Mouse (Mus musculus) naive thymus-derived CD4-positive, alpha-beta T cell, adult 2 months (primary cell): ENCODE results near the gene Por.

ENCODE experiments used
- DNase-seq: peaks from one replicate; pipeline ENCODE4 v3.0.0-alpha.2; 2011; ENCODE audit warnings: low read depth

Por gene

DNA sequence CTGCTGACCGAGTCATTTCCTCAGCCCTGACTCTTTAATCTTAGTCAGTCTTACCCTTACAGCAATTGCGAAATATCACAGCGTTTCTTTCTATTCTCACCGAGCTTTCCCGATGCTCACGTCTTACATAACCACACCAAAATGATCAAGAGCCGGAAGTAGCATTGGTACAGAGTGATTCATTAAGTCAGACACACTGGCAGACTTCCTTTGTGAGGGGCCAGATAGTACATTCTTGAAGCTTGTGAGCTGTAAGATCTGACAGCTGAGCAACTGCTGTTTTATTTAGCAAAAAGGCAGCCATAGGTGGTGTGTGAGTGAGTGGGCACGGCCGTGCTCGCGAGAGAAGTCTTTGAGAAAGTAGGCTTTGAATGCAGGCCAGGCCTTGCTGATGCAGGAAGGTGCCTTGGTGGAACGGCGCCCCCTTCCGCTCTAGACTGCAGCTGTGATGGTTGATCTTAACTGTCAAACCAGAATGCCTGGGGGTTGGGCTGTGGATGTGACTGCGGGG lies 32.9 kb downstream of the Por start:
- DNase-seq: peak; percentile 95

GRCm38 (mm10) chr5:135703431-135703830 lies 33.6 kb downstream of the Por start:
- DNase-seq: no peak

DNA sequence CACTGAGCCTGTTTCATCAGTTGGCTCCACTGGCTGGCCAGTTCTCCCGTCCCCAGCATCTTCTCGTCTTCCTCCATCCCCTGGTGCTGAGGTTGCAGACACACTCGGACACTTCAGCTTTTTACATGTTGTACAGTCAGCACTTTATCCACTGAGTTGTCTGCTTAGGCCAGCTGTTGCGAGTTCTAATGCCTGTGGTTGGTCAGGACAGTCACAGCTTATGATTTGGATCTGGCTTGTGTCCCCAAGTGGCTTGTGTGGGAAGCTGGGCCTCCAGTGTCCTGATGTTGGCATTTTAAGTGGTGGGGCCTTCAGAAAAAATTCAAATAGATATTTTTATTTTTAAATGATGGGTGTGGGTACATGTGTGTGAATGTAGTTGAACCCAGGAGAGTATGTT lies 35.5 kb downstream of the Por start:
- DNase-seq: no peak

GRCm38 (mm10) chr5:135707039-135707438 lies 37.2 kb downstream of the Por start:
- DNase-seq: no peak

DNA sequence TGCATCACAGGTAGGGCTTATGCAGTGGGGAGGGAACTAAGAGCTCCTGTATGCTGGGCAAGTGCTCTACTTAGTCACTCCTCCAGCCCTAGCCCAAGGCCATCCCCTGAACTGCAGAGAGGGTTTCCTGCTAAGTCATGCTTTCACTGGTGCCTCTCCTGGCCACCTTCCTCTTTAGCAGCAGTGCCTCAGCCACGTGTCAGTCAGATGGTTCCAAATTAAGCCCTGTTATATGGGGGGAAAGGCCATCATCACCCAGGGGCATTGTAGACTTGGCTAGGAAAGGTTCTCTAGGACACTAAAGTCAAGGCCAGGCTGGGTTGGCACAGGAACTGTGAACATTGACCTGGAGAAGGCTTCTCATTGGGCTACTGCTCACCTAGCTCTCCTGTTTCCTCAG lies 38.0 kb downstream of the Por start:
- DNase-seq: no peak

DNA sequence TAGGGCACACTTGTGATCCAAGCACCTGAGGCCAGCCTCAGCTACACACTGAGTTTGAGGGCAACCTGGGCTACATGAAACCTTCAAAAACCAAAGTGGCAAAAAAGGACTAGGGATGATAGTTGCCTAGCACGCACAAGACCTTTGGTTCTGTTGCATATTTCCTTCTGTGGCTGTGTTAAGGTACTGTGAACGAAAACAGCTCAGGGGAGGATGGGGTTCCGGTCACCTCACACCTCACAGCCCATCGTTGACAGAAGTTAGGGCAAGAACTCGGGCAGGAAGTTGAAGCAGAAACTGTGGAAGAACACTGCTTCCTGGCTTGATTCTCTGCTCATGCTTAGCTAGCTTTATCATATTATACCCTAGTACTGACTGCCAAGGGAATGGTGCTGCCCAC lies 39.9 kb downstream of the Por start:
- DNase-seq: no peak

- DNase-seq: no peak
Observed at GRCm38 (mm10) chr5:135710599-135711214, 40.9 kb downstream of the Por start.

- DNase-seq: no peak
Observed at GRCm38 (mm10) chr5:135711582-135712355, 41.9 kb downstream of the Por start.

DNA sequence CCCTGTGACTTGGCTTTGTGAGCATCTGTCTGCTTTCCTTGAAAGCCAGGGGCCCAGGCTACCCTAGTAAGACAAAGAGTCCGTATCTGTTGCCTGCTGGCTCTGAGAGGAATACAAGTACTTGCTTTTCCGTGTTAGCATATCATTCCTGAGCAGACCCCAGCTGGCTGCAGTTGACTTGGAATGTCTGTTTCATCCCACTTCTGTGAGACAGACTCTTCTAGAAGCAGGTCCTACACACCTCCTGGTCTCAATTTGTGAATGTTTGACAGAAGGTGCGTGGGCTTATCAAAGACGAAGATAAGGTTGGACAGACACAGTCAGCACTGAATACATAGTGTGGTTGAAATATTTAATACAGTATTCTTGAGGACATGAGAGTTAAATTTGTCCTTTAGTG lies 43.0 kb downstream of the Por start:
- DNase-seq: no peak

DNA sequence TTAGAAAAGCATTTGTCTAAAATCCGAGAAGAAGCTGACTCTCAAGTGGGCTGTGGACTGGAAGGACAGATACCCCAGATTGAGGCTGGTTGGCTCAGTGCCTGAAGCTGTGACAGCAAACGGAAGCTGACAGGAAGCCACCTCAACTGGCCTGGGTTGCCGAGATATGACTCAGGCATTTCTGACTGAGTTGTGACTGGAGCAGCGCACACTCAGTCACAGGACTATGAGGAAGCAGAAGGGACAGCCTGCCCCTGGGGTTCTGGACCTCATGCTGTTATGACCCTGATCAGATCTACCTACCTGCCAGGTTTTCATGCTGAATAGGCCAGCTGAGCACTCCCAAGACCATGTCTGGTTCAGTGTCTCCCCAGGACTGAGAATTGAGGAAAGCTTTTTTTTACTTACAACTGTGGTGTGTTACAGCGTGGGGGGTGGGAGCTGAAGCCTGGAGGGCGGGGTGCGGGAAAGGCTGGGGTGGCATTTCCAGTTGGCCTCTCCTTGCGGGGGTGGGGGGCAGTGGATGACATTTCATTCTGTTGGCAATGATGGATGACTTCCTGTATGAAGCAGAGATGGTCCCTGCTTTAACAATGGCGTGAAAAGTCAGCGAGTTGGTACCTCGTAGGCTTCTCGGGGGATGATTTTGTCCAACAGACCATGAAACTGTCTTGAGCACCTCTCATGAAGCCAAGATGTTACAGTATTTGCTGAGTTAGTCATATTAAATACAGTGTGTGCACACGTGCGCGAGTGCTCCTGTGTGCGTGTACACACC lies 43.8 kb downstream of the Por start:
- DNase-seq: peak; percentile 51

DNA sequence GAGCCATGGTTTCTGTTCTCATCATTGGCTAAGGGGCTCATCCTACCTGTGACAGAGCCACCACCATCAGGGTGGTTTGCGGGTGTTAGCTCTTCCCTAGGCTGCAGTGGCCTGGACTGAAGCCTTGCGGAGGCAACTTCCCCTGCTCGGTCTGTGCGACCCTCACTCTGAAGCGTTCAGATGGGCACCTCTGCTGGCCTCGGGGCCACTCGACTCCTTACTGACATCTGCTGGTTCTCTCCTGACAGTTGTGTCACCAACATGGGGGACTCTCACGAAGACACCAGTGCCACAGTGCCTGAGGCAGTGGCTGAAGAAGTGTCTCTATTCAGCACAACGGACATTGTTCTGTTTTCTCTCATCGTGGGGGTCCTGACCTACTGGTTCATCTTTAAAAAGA lies 45.8 kb downstream of the Por start:
- DNase-seq: no peak

DNA sequence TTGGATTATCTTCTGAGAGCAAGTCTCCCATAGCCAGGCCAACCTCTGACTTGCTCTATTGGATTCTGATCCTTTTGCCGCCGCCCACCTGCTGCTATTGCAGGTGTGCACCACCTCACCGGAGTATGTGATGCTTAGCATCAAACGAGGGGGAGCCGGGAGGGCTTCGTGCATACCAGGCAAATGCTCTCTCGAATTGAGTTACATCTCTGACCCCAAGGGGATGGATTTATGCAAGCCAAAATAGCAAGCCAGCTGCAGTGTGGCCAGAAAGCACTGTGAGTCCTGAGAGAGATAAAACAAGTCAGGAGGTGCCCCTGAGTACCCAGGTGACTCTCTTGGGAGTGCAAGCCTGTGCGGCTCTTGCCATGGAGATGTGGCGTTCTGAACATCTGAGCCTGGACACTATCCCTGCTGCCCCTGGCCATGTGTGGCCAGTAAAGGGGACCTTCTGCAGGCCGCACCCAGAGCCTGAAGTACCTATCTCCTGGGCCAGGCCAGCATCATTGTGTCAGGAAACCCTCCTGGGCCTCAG lies 49.8 kb downstream of the Por start:
- no peak for DNase-seq

DNA sequence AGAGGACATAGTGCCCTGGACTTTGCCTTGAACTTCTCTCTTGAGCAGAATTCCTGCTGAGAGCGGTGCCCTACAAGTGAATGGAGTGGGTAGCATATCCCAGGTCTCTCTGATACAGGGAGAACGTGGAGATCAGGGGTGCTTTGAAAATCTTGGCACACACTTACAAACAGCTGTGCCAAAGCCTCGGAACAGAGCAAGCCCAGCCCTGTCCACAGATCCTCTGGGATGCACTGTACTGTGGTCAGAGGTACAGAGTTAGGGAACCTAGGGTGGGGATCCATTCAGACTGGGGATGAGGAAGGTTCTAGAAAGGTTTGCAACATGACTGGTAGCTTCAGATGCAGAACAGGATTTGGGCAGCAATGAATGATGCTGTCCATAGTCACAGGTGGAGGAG lies 50.3 kb downstream of the Por start:
- DNase-seq: no peak

DNA sequence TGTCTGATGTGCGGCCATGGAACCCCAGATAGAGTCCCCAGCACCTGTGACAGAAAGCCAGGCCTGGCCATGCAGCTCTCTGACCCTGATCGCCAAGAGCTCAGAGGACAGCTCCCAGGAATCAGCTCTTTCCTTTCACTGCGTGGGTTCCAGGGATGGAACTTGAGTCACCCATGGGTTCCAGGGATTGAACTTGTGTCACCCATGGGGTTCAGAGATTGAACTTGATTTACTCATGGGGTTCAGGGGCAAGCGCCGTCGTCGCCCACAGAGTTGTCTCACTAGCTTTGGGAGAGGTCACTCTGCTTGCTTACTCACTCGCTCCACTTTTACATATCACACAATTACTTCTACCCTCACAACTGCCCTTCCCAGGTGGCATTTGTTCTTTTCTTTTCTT lies 51.2 kb downstream of the Por start:
- DNase-seq: no peak

- no peak for DNase-seq
Observed at GRCm38 (mm10) chr5:135722121-135722520, 52.3 kb downstream of the Por start.

DNA sequence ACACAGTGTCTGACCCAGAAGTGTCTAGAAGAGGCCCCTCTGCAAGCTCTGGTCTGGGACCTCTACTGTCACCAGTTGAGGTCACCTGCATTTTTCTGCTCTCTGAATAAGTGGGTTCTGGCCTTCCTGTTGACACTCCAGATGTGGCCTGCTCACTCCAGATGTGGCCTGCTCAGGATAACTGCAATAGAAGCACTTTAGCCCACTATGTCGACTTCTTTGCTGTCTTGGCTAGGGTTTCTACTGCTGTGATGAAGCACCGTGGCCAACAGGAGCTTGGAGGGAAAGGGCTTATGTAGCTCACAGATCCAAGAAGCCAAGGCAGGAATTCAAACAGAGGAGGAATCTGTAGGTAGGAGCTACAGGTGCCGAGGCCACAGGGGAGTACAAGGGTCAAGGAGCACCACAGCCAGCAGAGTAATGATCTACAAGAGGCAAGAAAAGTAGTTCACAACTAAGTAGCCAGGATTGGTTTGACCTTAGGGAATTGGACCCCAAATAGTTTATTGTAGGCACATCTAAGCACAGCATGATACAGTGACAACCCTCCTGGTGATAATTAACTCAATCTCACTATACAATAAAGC lies 53.4 kb downstream of the Por start:
- no peak for DNase-seq

- DNase-seq: no peak
Observed at GRCm38 (mm10) chr5:135724536-135725322, 54.9 kb downstream of the Por start.

DNA sequence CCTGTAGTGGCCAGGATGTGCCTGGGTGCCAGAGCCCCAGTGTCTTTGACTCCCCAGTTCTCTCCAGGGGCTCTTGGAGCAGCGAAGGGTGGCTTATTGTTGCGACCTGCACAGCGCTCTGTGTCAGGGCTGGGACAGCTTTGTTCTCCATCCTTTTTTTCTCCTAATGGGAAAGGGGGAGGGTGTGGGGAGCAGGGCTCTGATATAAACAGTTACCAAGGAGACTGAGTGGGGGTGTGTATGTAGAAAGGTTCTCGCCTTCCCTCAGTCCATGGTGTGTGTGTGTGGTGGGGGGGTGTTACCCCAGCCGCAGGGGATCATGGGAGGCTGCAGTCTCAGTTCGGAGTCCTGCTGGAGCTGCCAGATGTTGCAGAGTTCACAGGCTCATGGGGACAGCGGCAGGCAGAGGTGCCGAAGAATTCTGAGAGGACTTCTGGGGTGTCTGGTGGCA lies 55.6 kb downstream of the Por start:
- no peak for DNase-seq

GRCm38 (mm10) chr5:135725991-135726390 lies 56.2 kb downstream of the Por start:
- DNase-seq: no peak

- DNase-seq: no peak
Observed at GRCm38 (mm10) chr5:135726641-135727346, 57.0 kb downstream of the Por start.

DNA sequence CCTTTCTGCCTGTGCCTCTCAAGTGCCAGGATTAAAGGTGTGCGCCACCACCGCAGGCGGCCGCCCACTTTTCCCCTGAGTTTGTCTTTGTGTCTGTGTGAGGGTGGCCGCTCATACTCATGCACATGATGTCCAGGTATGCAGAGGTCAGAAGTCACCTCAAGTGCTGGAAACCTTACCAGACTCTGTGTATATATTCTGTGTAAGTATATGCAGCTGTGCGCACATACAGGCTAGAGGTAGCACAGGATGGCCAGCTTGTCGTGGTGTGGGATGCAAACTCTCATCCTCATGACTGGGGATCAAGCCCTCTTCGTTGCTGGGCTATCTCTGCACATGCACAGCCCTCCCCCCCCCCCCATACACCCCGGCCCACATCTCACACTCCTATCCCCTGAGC lies 58.0 kb downstream of the Por start:
- no peak for DNase-seq
